Mouse (Mus musculus): ENCODE measurements around the gene Krt72.
A peak's percentile ranks its signal among the peaks of the same experiment; 100 is the strongest.

Gene Krt72

DNA sequence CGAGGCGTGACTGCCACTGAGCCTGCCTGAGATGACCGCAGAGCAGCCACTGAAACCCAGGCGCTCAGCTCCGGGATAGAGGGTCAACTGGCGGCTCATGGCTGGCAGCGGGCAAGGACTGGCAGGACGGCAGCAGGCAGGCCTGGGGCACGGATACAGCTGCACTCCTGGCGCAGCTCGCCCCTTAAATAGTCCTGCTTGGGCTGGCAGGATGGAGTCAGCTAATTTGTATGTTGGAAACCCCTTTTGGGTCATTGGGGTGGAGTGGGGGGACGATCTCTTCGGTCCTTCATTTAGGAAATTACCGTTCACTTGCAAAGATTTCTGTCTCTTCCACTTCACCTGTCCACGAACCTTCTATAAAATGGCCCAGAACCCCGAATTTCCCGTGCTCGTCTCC, at the start of gene Krt72:
Gene Krt72, minus strand, starts transcription at position 101 of the 400 bp plus-strand sequence.
- DNase-seq (ENCODE audit: low spot score): no peak

DNA sequence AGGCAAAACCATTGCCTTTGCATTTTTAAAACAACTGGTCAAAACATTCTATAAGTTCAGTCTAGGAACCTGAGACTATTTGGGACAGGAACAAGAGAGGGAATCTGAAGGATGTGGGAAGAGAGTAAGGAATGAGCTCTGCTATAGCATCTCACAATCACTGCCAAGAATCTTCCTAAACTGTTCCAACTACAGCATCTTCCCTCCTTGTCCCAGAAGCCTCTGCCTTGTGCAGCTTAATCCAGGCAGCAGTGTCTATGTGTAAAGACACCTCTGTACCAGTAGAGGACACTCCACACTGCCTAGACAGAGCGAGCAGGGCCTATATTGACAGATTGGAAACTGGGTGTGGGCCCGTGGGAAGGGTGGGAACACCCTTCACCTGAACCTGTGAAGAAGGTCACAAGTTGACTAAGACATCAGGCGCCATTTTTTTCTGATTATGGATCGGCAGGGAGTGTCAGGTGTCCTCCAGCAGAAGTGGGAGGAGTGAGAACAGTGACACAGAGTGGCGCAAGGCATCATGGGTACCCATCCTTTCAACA, 48.6 kb upstream of the Krt72 start:
- no peak for DNase-seq (ENCODE audit: low spot score)

DNA sequence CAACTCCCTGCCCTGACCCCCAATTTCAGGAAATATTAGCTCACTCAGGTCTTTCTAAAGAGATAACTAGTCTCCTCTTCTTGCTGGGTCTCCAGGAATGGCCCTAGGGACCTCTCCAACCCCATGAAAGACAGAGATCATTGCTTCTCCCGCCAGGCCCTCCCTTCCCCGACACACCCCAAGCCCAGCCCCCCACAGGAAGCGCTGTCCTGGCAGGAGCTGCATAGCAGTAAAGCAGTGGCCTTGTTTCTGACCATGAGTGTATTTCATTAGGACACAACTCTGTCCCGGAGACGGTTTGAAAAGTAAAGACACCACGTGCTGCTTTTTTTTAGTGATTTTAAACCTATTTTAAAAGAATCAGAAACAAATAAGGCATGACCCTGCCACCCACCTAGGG, 46.9 kb upstream of the Krt72 start:
- no peak for DNase-seq (ENCODE audit: low spot score)

DNA sequence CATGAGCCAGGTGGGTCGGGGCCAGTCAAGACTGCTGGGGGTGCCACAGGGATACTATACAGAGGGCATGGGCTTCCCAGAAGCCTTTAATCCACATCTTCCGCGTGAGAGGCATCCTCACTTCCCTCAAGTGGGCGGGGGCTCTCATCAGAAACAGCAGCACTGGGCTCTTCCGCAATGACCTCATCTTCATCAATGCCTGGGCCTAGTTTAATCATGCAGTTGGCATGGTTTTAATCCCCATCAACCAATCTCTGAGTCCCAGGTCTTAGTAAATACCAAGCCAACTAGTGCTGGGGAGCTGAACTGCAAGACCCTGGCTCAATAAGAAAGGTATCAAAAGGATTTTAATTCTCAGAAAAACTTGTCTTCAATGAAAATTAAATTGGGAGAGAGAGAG, 43.2 kb upstream of the Krt72 start:
- DNase-seq (ENCODE audit: low spot score): no peak

DNA sequence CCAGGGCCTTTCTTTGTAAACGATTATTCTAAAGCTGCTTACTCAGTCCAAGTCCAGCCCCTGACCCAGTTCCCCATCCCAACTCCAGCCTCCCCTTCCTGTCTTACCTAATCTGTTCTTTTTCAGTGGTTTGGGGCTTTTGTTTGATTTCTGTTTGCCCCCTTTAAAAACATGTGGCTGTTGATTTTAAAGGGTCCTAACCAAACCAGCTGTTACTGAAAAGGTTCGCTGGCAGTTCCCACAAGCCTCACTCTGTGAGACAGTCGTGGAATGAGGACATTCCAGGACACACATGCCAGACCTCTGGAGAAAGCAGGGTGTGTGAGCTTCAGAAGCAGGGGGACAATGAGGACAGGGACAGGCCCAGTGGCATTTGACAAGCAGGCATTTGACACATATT, 35.5 kb upstream of the Krt72 start:
- no peak for DNase-seq (ENCODE audit: low spot score)

DNA sequence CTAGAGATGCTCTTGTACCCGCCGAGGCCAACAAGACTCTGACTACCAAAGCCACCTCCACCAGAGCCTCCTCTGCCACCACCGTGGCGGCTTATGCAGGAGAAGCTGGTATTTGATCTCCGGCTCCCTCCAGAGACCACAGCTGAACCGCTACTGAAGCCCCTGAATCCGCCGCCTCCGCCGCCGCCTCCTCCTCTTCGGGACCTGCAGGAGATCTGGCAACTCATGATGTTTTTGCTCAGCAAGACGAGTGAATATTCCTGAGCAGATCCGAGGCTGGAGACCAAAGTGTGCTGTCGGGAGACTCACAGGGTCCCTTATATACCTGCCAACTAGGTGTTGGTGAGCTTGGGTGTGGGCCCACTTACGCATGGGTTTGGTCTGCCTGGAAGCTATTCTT, 31.6 kb upstream of the Krt72 start, which contains the start of gene Krt2:
Gene Krt2, minus strand, starts transcription at position 295 of the 400 bp plus-strand sequence.
- no peak for DNase-seq (ENCODE audit: low spot score)

DNA sequence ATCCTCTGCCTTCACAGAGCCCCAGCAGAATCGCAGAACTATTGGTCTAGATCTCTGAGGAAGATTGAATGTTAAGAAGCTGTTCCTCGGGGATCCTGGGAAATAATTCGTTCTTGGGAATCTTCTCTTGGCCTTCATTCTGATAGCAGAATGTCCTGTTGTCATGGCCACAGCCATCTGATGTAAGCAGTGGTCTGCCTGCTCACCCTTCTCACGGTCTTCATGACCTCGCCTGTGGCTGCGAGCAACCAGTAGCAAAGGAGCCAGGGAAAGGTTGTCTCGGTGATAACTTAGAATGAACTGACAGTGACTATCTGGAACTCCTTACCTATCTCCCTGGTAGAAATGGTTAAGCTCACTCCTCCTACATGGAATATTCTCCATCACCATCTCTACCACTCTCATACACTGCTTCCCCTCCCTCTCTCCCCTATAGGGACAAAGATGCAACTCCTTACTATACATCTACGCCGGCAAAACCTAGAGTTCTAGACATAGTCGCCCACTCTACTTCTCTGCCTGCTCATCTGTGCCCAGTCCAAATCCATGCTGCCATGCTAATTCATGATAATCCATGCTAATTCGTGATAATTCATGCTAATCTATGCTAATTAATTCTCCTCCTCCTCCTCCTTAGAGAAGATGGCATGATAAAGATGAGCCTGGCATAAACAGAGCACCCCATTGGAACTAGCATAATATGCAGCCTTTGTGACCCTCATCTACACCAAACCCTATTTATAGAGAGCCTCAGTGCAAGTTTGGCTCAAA, 17.0 kb upstream of the Krt72 start:
- DNase-seq (ENCODE audit: low spot score): no peak

DNA sequence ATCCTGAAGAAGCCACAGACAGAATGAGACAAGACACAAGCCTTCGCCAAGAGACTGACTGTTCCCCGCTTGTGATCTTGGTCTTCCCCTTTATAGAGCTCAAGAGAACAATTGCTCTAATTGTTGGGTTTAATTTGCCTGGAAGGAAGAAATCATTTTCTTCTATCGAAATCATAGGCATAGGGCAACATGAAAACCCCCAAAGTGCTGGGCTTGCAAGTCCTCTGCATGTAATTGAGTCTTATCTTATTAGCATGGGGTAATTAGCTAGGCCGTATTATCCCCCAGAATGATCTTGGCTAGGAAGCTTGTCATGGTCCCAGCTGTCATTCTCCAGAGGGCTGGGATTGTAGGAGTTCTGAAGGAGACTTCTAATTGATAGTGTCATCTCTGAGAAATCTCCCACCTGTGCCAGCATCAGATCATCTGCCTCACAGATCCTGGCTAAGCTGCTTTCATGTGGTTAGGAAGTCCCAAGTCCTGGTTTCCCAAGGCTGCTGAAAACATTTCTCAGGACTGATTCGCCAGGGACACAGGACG, 16.1 kb upstream of the Krt72 start, which contains the start of gene Krt73:
Gene Krt73, minus strand, starts transcription at position 51 of the 540 bp plus-strand sequence.
- DNase-seq (ENCODE audit: low spot score): no peak

DNA sequence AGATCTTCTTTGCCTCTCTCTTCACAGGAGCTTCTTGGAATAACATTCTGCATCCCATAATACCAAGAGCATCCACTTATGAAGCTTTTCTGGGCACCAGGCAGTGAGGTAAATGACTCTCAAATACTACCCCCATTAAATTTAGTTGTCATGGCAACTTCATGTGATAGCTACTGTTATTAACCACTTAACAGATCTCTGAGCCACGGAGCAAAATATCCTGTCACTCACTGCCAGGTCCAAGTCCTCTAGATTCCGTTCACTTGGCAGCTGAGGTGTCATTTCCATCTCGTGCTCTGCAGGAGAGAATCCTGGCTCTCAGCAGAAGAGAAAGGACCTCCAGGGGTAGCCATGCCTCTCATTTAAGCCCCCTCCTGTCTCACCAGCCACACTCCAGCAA, 4.6 kb upstream of the Krt72 start:
- DNase-seq (ENCODE audit: low spot score): no peak

DNA sequence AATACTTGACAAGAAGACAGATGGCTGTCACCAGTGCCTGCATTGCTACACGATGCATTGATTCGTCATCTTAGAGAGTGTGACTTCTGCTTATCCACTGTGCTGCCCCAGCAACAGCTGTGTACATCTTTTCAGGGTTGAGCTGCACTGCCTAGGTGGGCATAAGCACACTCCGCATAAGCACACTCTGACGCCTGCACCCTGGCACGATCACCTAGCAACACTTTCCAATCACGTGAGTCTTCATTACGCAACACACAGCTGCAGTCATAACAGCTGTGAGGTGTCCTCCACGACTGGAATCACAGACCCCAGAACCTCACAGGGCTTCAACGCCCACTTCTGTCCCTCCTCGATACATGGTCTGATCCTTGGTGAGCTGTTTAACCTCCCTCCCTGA, 12.8 kb downstream of the Krt72 start:
- no peak for DNase-seq (ENCODE audit: low spot score)

DNA sequence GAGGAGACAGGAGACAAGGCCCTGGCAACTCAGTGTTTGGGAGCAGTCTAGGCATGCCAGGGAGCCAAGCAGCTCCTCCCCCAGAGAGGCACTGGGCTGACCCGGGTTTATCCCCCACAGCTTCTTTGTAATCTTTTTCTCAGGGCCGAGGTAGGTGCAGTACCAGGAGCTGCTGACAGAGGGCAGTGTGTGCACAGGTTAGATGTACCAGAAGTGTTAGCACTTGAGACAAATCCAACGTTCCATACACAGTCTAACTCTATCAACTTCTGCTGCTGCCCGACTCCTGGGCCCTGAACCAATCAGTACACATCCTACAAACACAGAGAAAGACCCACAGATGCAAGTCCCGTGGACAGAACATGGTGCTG, 13.6 kb downstream of the Krt72 start:
- peak; percentile 93 for DNase-seq (ENCODE audit: low spot score)

DNA sequence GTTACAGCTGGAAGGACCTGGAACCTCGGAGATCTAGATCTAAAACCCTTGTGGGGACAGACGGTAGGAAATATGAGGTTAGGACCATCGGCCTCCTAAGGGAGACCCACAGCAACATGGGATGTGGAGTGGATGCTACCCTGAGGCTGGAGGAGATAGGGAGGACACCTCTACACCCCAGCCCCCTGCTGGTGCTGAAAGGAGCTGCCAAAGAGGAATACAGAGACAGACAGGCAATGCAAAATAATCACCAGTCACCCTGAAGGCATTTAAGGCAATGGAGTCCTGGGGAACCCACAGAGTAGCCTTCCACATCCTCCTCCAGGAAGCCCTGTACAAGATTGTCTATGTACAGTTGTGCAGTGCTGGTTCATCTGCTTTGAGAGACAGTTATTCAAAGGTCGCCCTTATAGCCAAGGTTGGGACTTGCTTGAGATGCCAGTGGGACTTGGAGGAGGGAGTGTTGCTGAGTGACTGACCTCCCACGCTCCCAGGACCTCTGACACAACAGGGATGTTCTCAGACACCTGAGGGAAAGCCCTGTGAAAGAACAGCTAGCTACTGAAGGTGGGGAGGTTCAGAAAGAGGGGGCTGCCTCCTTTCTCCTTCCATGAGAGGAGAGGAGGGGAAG, 14.1 kb downstream of the Krt72 start:
- peak; percentile 53 for DNase-seq (ENCODE audit: low spot score)

DNA sequence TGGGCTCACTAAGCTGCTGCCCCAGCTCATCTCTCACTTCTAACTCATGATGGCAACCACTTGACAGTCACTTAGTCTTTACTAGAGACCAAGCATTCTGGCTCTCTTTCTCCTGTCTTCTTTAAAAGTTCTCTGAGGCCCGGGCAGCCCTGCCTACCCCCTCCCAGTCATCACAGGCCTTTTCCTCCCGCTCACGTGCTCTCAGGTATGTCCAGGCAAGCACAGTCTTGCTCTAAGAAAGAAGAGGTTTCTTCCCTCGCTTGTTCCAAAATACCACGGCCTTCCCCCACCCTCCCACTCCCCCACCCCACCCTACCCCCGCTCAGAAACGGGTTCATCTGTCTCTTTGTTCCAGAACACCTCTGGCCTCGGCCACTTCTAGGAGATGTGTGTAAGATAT, 16.0 kb downstream of the Krt72 start:
- no peak for DNase-seq (ENCODE audit: low spot score)

DNA sequence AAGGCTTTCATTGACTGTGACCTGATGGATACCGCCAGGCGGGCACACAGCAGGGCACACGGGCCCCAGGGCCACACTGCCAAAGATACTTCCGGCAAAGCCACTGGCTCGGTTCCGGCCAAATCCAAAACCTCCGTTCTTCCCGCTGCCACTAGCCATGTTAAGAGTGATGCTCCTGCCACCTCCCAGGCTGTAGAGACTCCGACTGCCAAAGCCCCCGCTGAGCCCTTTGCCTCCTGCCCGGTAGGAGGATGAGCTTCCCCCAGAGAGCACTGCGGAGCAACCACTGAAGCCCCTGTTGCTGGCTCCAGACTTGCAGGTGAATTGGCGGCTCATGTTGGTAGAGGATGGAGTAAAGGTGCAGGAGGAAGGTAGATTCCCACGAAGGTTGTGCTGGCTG, 43.5 kb downstream of the Krt72 start, which contains the start of gene Krt71:
Gene Krt71, minus strand, starts transcription at position 399 of the 400 bp plus-strand sequence.
- no peak for DNase-seq (ENCODE audit: low spot score)

DNA sequence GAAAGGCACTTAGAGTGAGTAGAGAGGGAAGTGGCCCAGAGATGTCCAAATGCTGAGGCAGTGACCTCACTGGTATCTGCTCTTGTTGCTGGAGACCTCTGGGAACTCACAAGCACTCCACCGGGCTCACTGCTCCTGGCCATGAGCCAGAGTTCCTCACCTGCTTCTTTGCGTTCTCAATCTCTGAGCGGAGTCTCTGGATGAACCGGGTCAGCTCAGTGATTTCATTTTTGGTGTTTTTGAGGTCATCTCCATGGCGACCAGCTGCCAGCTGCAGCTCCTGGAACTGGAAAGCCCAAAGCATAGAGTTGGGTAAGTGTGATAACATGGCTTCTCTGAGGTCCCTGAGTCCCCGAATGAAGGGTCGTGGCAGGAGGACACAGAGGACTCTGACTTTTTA, 48.5 kb downstream of the Krt72 start:
- no peak for DNase-seq (ENCODE audit: low spot score)

DNA sequence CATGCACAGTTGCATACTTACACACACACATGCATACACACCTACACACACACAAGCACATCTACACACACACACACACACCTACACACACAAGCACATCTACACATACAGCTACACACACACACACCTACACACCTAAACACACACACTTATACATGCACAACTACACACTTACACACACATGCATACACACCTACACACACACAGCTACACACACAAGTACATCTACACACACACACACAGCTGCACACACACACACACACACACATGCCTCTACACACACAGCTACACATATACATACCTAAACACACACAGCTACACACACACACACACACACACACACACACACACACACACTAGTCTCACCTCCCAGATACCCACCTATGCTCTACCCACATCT, 55.6 kb downstream of the Krt72 start:
- no peak for DNase-seq (ENCODE audit: low spot score)

Data from testis, postnatal 10 days (tissue).